Mouse (Mus musculus): ENCODE results near the gene P3h2. TPM values are rescaled to one million over a fixed set of nuclear protein-coding genes. Genes with fewer than 3 reads are reported as not detected.

P3h2 gene
- polyA plus RNA-seq, 1 experiment from 2014 or later = 0.71 TPM

- 33% methylated on average over 3 of the region's 3 CpGs for WGBS (ENCODE audit: insufficient replicate concordance)
- no peaks in the 10 kb centered on the region for H3K36me3 ChIP-seq (ENCODE audit: control insufficient read depth, insufficient read depth)
- no peak overlapping the region for H3K4me3 ChIP-seq (ENCODE audit: low read depth, low read length)
- no peak overlapping the region for H3K4me2 ChIP-seq (ENCODE audit: low read depth, low read length)
- no peaks in the 10 kb centered on the region for H3K9me3 ChIP-seq (replicated peaks; ENCODE audit: control insufficient read depth, low read length)
- no peak for ATAC-seq (ENCODE audit: low read depth)
- no peaks in the 10 kb centered on the region for H3K27me3 ChIP-seq (ENCODE audit: control insufficient read depth, insufficient read depth, low read depth, low read length)
- no peaks in the 10 kb centered on the region for H3K4me1 ChIP-seq (ENCODE audit: control insufficient read depth, low read depth, low read length)
- no peak overlapping the region for H3K9ac ChIP-seq (ENCODE audit: low read depth, low read length)
- no peak overlapping the region for H3K27ac ChIP-seq (ENCODE audit: low read length)
These were observed 126.5 kb downstream of the P3h2 start for GRCm38 (mm10) chr16:25979037-25979436.

- ATAC-seq (ENCODE audit: low read depth) = no peak
- H3K9me3 ChIP-seq (replicated peaks; ENCODE audit: control insufficient read depth, low read length) = no peaks in the 10 kb centered on the region
- H3K4me2 ChIP-seq (ENCODE audit: low read depth, low read length) = no peak overlapping the region
- WGBS (ENCODE audit: insufficient replicate concordance) = 62% methylated on average over 2 of the region's 2 CpGs
- H3K27me3 ChIP-seq (ENCODE audit: control insufficient read depth, insufficient read depth, low read depth, low read length) = no peaks in the 10 kb centered on the region
- no peaks in the 10 kb centered on the region for H3K4me1 ChIP-seq (ENCODE audit: control insufficient read depth, low read depth, low read length)
- H3K27ac ChIP-seq (ENCODE audit: low read length) = no peak overlapping the region
- H3K9ac ChIP-seq (ENCODE audit: low read depth, low read length) = no peak overlapping the region
- no peak overlapping the region for H3K4me3 ChIP-seq (ENCODE audit: low read depth, low read length)
- H3K36me3 ChIP-seq (ENCODE audit: control insufficient read depth, insufficient read depth) = no peaks in the 10 kb centered on the region
These were observed 128.4 kb downstream of the P3h2 start for GRCm38 (mm10) chr16:25977210-25977609.

- Histone ChIP-seq H3K27ac (ENCODE audit: low read length) (no peak overlapping the region), H3K27me3 (ENCODE audit: control insufficient read depth, insufficient read depth, low read depth, low read length) (no peaks in the 10 kb centered on the region), H3K4me1 (ENCODE audit: control insufficient read depth, low read depth, low read length) (no peaks in the 10 kb centered on the region), H3K4me3 (ENCODE audit: low read depth, low read length) (no peak overlapping the region), H3K9me3 (replicated peaks; ENCODE audit: control insufficient read depth, low read length) (no peaks in the 10 kb centered on the region), H3K4me2 (ENCODE audit: low read depth, low read length) (no peak overlapping the region), H3K9ac (ENCODE audit: low read depth, low read length) (no peak overlapping the region), H3K36me3 (ENCODE audit: control insufficient read depth, insufficient read depth) (no peaks in the 10 kb centered on the region)
- WGBS (ENCODE audit: insufficient replicate concordance) = 62% methylated on average over 7 of the region's 7 CpGs
- no peak for ATAC-seq (ENCODE audit: low read depth)
These were observed 134.3 kb downstream of the P3h2 start for GRCm38 (mm10) chr16:25971285-25971684.

- no peak overlapping the region for H3K4me3 ChIP-seq (ENCODE audit: low read depth, low read length)
- no peaks in the 10 kb centered on the region for H3K27me3 ChIP-seq (ENCODE audit: control insufficient read depth, insufficient read depth, low read depth, low read length)
- H3K9me3 ChIP-seq (replicated peaks; ENCODE audit: control insufficient read depth, low read length) = no peaks in the 10 kb centered on the region
- no peak overlapping the region for H3K27ac ChIP-seq (ENCODE audit: low read length)
- H3K4me1 ChIP-seq (ENCODE audit: control insufficient read depth, low read depth, low read length) = no peaks in the 10 kb centered on the region
- ATAC-seq (ENCODE audit: low read depth) = no peak
- 67% methylated on average over 5 of the region's 5 CpGs for WGBS (ENCODE audit: insufficient replicate concordance)
- H3K9ac ChIP-seq (ENCODE audit: low read depth, low read length) = no peak overlapping the region
- no peaks in the 10 kb centered on the region for H3K36me3 ChIP-seq (ENCODE audit: control insufficient read depth, insufficient read depth)
- H3K4me2 ChIP-seq (ENCODE audit: low read depth, low read length) = no peak overlapping the region
These were observed 134.9 kb downstream of the P3h2 start for GRCm38 (mm10) chr16:25970720-25971119.

- no peak overlapping the region for H3K9ac ChIP-seq (ENCODE audit: low read depth, low read length)
- WGBS (ENCODE audit: insufficient replicate concordance) = 67% methylated on average over 6 of the region's 6 CpGs
- no peaks in the 10 kb centered on the region for H3K4me1 ChIP-seq (ENCODE audit: control insufficient read depth, low read depth, low read length)
- ATAC-seq (ENCODE audit: low read depth) = no peak
- H3K9me3 ChIP-seq (replicated peaks; ENCODE audit: control insufficient read depth, low read length) = no peaks in the 10 kb centered on the region
- H3K36me3 ChIP-seq (ENCODE audit: control insufficient read depth, insufficient read depth) = no peaks in the 10 kb centered on the region
- H3K27ac ChIP-seq (ENCODE audit: low read length) = no peak overlapping the region
- H3K27me3 ChIP-seq (ENCODE audit: control insufficient read depth, insufficient read depth, low read depth, low read length) = no peaks in the 10 kb centered on the region
- H3K4me3 ChIP-seq (ENCODE audit: low read depth, low read length) = no peak overlapping the region
- H3K4me2 ChIP-seq (ENCODE audit: low read depth, low read length) = no peak overlapping the region
These were observed 135.4 kb downstream of the P3h2 start for GRCm38 (mm10) chr16:25970193-25970592.

- no peaks in the 10 kb centered on the region for H3K9me3 ChIP-seq (replicated peaks; ENCODE audit: control insufficient read depth, low read length)
- H3K36me3 ChIP-seq (ENCODE audit: control insufficient read depth, insufficient read depth) = no peaks in the 10 kb centered on the region
- no peak overlapping the region for H3K27ac ChIP-seq (ENCODE audit: low read length)
- no peak overlapping the region for H3K4me3 ChIP-seq (ENCODE audit: low read depth, low read length)
- no peak overlapping the region for H3K9ac ChIP-seq (ENCODE audit: low read depth, low read length)
- H3K27me3 ChIP-seq (ENCODE audit: control insufficient read depth, insufficient read depth, low read depth, low read length) = no peaks in the 10 kb centered on the region
- no peak for ATAC-seq (ENCODE audit: low read depth)
- no peak overlapping the region for H3K4me2 ChIP-seq (ENCODE audit: low read depth, low read length)
- WGBS (ENCODE audit: insufficient replicate concordance) = 18% methylated on average over 3 of the region's 3 CpGs
- no peaks in the 10 kb centered on the region for H3K4me1 ChIP-seq (ENCODE audit: control insufficient read depth, low read depth, low read length)
These were observed 138.3 kb downstream of the P3h2 start for GRCm38 (mm10) chr16:25967297-25967696.

GRCm38 (mm10) chr16:25963856-25964255 lies 141.7 kb downstream of the P3h2 start:
- no peak overlapping the region for H3K4me2 ChIP-seq (ENCODE audit: low read depth, low read length)
- no peak overlapping the region for H3K9ac ChIP-seq (ENCODE audit: low read depth, low read length)
- H3K4me3 ChIP-seq (ENCODE audit: low read depth, low read length) = no peak overlapping the region
- H3K9me3 ChIP-seq (replicated peaks; ENCODE audit: control insufficient read depth, low read length) = no peaks in the 10 kb centered on the region
- no peaks in the 10 kb centered on the region for H3K4me1 ChIP-seq (ENCODE audit: control insufficient read depth, low read depth, low read length)
- ATAC-seq (ENCODE audit: low read depth) = no peak
- H3K27ac ChIP-seq (ENCODE audit: low read length) = no peak overlapping the region
- no peaks in the 10 kb centered on the region for H3K36me3 ChIP-seq (ENCODE audit: control insufficient read depth, insufficient read depth)
- 23% methylated on average over 3 of the region's 3 CpGs for WGBS (ENCODE audit: insufficient replicate concordance)
- H3K27me3 ChIP-seq (ENCODE audit: control insufficient read depth, insufficient read depth, low read depth, low read length) = no peaks in the 10 kb centered on the region

- Histone ChIP-seq H3K4me1 (ENCODE audit: control insufficient read depth, low read depth, low read length) (no peaks in the 10 kb centered on the region), H3K9me3 (replicated peaks; ENCODE audit: control insufficient read depth, low read length) (no peaks in the 10 kb centered on the region), H3K4me2 (ENCODE audit: low read depth, low read length) (no peak overlapping the region), H3K27me3 (ENCODE audit: control insufficient read depth, insufficient read depth, low read depth, low read length) (no peaks in the 10 kb centered on the region), H3K36me3 (ENCODE audit: control insufficient read depth, insufficient read depth) (no peaks in the 10 kb centered on the region), H3K4me3 (ENCODE audit: low read depth, low read length) (no peak overlapping the region), H3K9ac (ENCODE audit: low read depth, low read length) (no peak overlapping the region), H3K27ac (ENCODE audit: low read length) (no peak overlapping the region)
- 78% methylated on average over 7 of the region's 7 CpGs for WGBS (ENCODE audit: insufficient replicate concordance)
- no peak for ATAC-seq (ENCODE audit: low read depth)
These were observed 145.2 kb downstream of the P3h2 start for GRCm38 (mm10) chr16:25960345-25960744.

- Histone ChIP-seq H3K4me3 (ENCODE audit: low read depth, low read length) (no peak overlapping the region), H3K9ac (ENCODE audit: low read depth, low read length) (no peak overlapping the region), H3K9me3 (replicated peaks; ENCODE audit: control insufficient read depth, low read length) (no peaks in the 10 kb centered on the region), H3K4me2 (ENCODE audit: low read depth, low read length) (no peak overlapping the region), H3K27ac (ENCODE audit: low read length) (no peak overlapping the region), H3K27me3 (ENCODE audit: control insufficient read depth, insufficient read depth, low read depth, low read length) (no peaks in the 10 kb centered on the region), H3K36me3 (ENCODE audit: control insufficient read depth, insufficient read depth) (no peaks in the 10 kb centered on the region), H3K4me1 (ENCODE audit: control insufficient read depth, low read depth, low read length) (no peaks in the 10 kb centered on the region)
- WGBS (ENCODE audit: insufficient replicate concordance) = 59% methylated on average over 5 of the region's 5 CpGs
- ATAC-seq (ENCODE audit: low read depth) = no peak
These were observed 145.7 kb downstream of the P3h2 start for GRCm38 (mm10) chr16:25959929-25960328.
